Mouse (Mus musculus) MEL (cell line): ENCODE data around the gene Ikbkg. TPM values are rescaled to one million over a fixed set of nuclear protein-coding genes. Genes with fewer than 3 reads are reported as not detected.

Source experiments
- DNase-seq: peaks from one replicate; pipeline ENCODE4 v3.0.0; 2011; ENCODE audit warnings: low read depth, low spot score
- H3K27ac ChIP-seq: 2 replicates; pipeline ENCODE4 v1.5.1; 2012; ENCODE audit warnings: low read depth, mild to moderate bottlenecking, control low read depth, low read length, moderate library complexity; ENCODE audit not compliant: control insufficient read depth
- H3K27me3 ChIP-seq, 2 experiments: fragments of 150-350 bp in 1 of 2; sonication (generic) in 1 of 2; 2 replicates each; pipeline ENCODE4 v1.6.1; 2012; ENCODE audit warnings: low read length in 2 of 2, mild to moderate bottlenecking in 2 of 2, improper control_type of control experiment in 1 of 2, moderate library complexity in 1 of 2; ENCODE audit not compliant: insufficient read depth in 2 of 2, control insufficient read depth in 1 of 2
- H3K36me3 ChIP-seq, 2 experiments: 2 replicates each; pipeline ENCODE4 v1.6.1; 2012 to 2014; ENCODE audit warnings: low read length in 2 of 2, improper control_type of control experiment in 1 of 2, inconsistent platforms in 1 of 2, mild to moderate bottlenecking in 1 of 2; ENCODE audit not compliant: insufficient read depth in 2 of 2, control insufficient read depth in 1 of 2
- H3K4me1 ChIP-seq, 2 experiments: fragments of 150-350 bp in 1 of 2; sonication (generic) in 1 of 2; 2 replicates each; pipeline ENCODE4 v1.6.1; 2012; ENCODE audit warnings: low read length in 2 of 2, improper control_type of control experiment in 1 of 2, mild to moderate bottlenecking in 1 of 2; ENCODE audit not compliant: insufficient read depth in 2 of 2, control insufficient read depth in 1 of 2
- H3K4me3 ChIP-seq, 2 experiments: fragments of 150-350 bp in 1 of 2; sonication (generic) in 1 of 2; 2 replicates each; pipeline ENCODE4 v1.5.1; 2012; ENCODE audit warnings: low read depth in 2 of 2, low read length in 2 of 2, mild to moderate bottlenecking in 2 of 2, moderate library complexity in 2 of 2, control low read depth in 1 of 2, improper control_type of control experiment in 1 of 2; ENCODE audit not compliant: control insufficient read depth in 1 of 2, insufficient read depth in 1 of 2
- H3K79me2 ChIP-seq: 2 replicates; pipeline ENCODE4 v1.6.1; 2012; ENCODE audit warnings: mild to moderate bottlenecking, low read length, moderate library complexity; ENCODE audit not compliant: control insufficient read depth, poor library complexity, insufficient read depth
- H3K9ac ChIP-seq: 2 replicates; pipeline ENCODE4 v1.6.1; 2012; ENCODE audit warnings: low read depth, mild to moderate bottlenecking, control low read depth, low read length, moderate library complexity; ENCODE audit not compliant: control insufficient read depth, poor library complexity, severe bottlenecking
- H3K9me3 ChIP-seq: fragments of 150-350 bp; sonication (generic); replicated peaks from 2 replicates; pipeline ENCODE4 v1.6.1; 2012; ENCODE audit warnings: mild to moderate bottlenecking, low read length, improper control_type of control experiment, moderate library complexity; ENCODE audit not compliant: insufficient read depth
- BHLHE40 ChIP-seq: IDR thresholded peaks from 2 replicates; pipeline ENCODE4 v1.6.1; 2012; ENCODE audit warnings: low read depth, mild to moderate bottlenecking, inconsistent platforms, low read length, improper control_type of control experiment, borderline replicate concordance
- CTCF ChIP-seq, 3 experiments: IDR thresholded peaks in 2 of 3; conservative IDR thresholded peaks in 1 of 3; 2 replicates each; pipeline ENCODE4 v1.5.1; 2011 to 2012; ENCODE audit warnings: low read length in 3 of 3, low read depth in 2 of 3, mild to moderate bottlenecking in 2 of 3, improper control_type of control experiment in 1 of 3, inconsistent platforms in 1 of 3, mixed read lengths in 1 of 3, moderate library complexity in 1 of 3; ENCODE audit not compliant: control insufficient read depth in 1 of 3, insufficient read depth in 1 of 3, poor library complexity in 1 of 3, severe bottlenecking in 1 of 3
- EP300 ChIP-seq, 2 experiments: IDR thresholded peaks; 2 replicates each; pipeline ENCODE4 v1.6.1; 2011; ENCODE audit warnings: improper control_type of control experiment in 2 of 2, low read length in 2 of 2, low read depth in 1 of 2, mild to moderate bottlenecking in 1 of 2
- GATA1 ChIP-seq: IDR thresholded peaks from 2 replicates; pipeline ENCODE4 v1.6.1; 2011; ENCODE audit warnings: low read depth, low read length, improper control_type of control experiment
- HCFC1 ChIP-seq: IDR thresholded peaks from 2 replicates; pipeline ENCODE4 v1.6.1; 2012; ENCODE audit warnings: low read depth, mild to moderate bottlenecking, inconsistent platforms, low read length, improper control_type of control experiment, moderate library complexity
- JUND ChIP-seq: IDR thresholded peaks from 2 replicates; pipeline ENCODE4 v1.6.1; 2011; ENCODE audit warnings: low read depth, mild to moderate bottlenecking, improper control_type of control experiment, low read length
- MXI1 ChIP-seq: IDR thresholded peaks from 2 replicates; pipeline ENCODE4 v1.6.1; 2011; ENCODE audit warnings: mild to moderate bottlenecking, low read depth, low read length, improper control_type of control experiment
- MYC ChIP-seq: IDR thresholded peaks from 2 replicates; pipeline ENCODE4 v1.6.1; 2011; ENCODE audit warnings: low read depth, mild to moderate bottlenecking, low read length, improper control_type of control experiment, moderate library complexity
- NELFE ChIP-seq: IDR thresholded peaks from 2 replicates; pipeline ENCODE4 v1.6.1; 2011; ENCODE audit warnings: low read depth, low read length, improper control_type of control experiment
- POLR2A ChIP-seq, 2 experiments: IDR thresholded peaks; 2 replicates each; pipeline ENCODE4 v1.6.1; 2011 to 2012; ENCODE audit warnings: low read length in 2 of 2, mild to moderate bottlenecking in 2 of 2, control low read depth in 1 of 2, improper control_type of control experiment in 1 of 2, low read depth in 1 of 2, moderate library complexity in 1 of 2; ENCODE audit not compliant: control insufficient read depth in 1 of 2, insufficient read depth in 1 of 2, poor library complexity in 1 of 2
- POLR2AphosphoS2 ChIP-seq: IDR thresholded peaks from 2 replicates; pipeline ENCODE4 v1.6.1; 2011; ENCODE audit warnings: low read length, improper control_type of control experiment
- RAD21 ChIP-seq: IDR thresholded peaks from 2 replicates; pipeline ENCODE4 v1.6.1; 2011; ENCODE audit warnings: mild to moderate bottlenecking, low read depth, low read length, improper control_type of control experiment
- RCOR1 ChIP-seq: IDR thresholded peaks from 2 replicates; pipeline ENCODE4 v1.6.1; 2012; ENCODE audit warnings: low read depth, mild to moderate bottlenecking, inconsistent platforms, low read length, improper control_type of control experiment
- TAL1 ChIP-seq: IDR thresholded peaks from 2 replicates; pipeline ENCODE4 v1.6.1; 2012; ENCODE audit warnings: mild to moderate bottlenecking, inconsistent platforms, low read length, moderate library complexity, mixed read lengths
- TBP ChIP-seq: IDR thresholded peaks from 2 replicates; pipeline ENCODE4 v1.8.0; 2011; ENCODE audit warnings: low read depth, low read length, improper control_type of control experiment
- TCF12 ChIP-seq: IDR thresholded peaks from 2 replicates; pipeline ENCODE4 v1.6.1; 2014; ENCODE audit warnings: low read depth, mild to moderate bottlenecking, inconsistent platforms, low read length, improper control_type of control experiment, moderate library complexity
- polyA plus RNA-seq, 2 experiments: library from polyadenylated mRNA; stranded (reverse) in 1 of 2; unstranded in 1 of 2; fragments of >175 nt in 1 of 2; fragments of >200 nt in 1 of 2; gene quantifications; 2 replicates each; pipeline versions ENCODE4 v1.2.1 to v1.2.4; 2012; ENCODE audit warnings: low replicate concordance in 2 of 2, low read depth in 1 of 2; ENCODE audit not compliant: insufficient read length in 2 of 2, insufficient read depth in 1 of 2, missing spikeins in 1 of 2
- total RNA-seq: library from RNA; depleted of rRNA; stranded (reverse); fragments of 300-350 nt; gene quantifications from 2 replicates; pipeline ENCODE4 v1.2.3, GENCODE M21; 2012; rRNA removed

The Ikbkg gene
- total RNA-seq: 26.6 and 29.1 TPM in 2 replicates
- 10 to 100 TPM in 1 of 2 experiments, not detected in 1; 21.7 TPM for polyA plus RNA-seq

- H3K79me2 ChIP-seq: no peaks in the 10 kb centered on the region; the same call in 1 of the 2 replicates
- peak within 1 kb of the TSS; percentile 83 for H3K27ac ChIP-seq
- no peaks in the 10 kb centered on the region for H3K27me3 ChIP-seq
- peak; percentile 94 for DNase-seq
- peak within 1 kb of the TSS; percentile 79 for H3K9ac ChIP-seq
- H3K4me1 ChIP-seq: peaks cover 0 to 6% of the 10 kb centered on the region in 2 experiments; a peak in 1 of 4 replicates
- no peaks in the 10 kb centered on the region for H3K9me3 ChIP-seq
- peaks cover 0 to 10% of the 10 kb centered on the region in 2 experiments; a peak in 2 of 4 replicates for H3K36me3 ChIP-seq
- TF ChIP-seq JUND (peak; percentile 42; the same call in 1 of the 2 replicates), MYC (no peak), MXI1 (peak; percentile 35; the same call in 1 of the 2 replicates), BHLHE40 (no peak), CTCF (IDR thresholded peaks at IDR 0.05 in 2 of 3, conservative IDR thresholded peaks at IDR 0.05 in 1 of 3; ENCODE audit: control insufficient read depth in 1 of 3, insufficient read depth in 1 of 3, low read depth in 2 of 3, low read length in 3 of 3, poor library complexity in 1 of 3, severe bottlenecking in 1 of 3) (peak in 1 of 3 experiments; percentile 20; a peak in 1 of 6 replicates), TAL1 (peak; percentile 46), RAD21 (peak; percentile 0; the same call in 1 of the 2 replicates), NELFE (peak; percentile 73), POLR2AphosphoS2 (no peak), GATA1 (0 out of 2 replicates have a peak, but pooled peaks have one; percentile 33), TBP (peak; percentile 65; the same call in 1 of the 2 replicates), POLR2A (IDR thresholded peaks at IDR 0.05; ENCODE audit: control insufficient read depth in 1 of 2, insufficient read depth in 1 of 2, low read depth in 1 of 2, low read length in 2 of 2, poor library complexity in 1 of 2) (peak; percentile 44 to 80; a peak in 3 of 4 replicates), TCF12 (peak; percentile 32; the same call in 1 of the 2 replicates), HCFC1 (peak; percentile 73)
- H3K4me3 ChIP-seq: peak within 1 kb of the TSS; percentile 80 to 85
These were observed at the start of gene Ikbkg, which contains the start of gene Fam3a for GRCm38 (mm10) chrX:74392535-74393443. Gene Ikbkg, plus strand, starts transcription at chrX:74393290. Gene Fam3a, minus strand, starts transcription at chrX:74393272.

- Histone ChIP-seq H3K4me1 (peaks cover 0 to 3% of the 10 kb centered on the region in 2 experiments; a peak in 2 of 4 replicates), H3K9me3 (no peaks in the 10 kb centered on the region), H3K27ac (peak overlapping the region; percentile 45), H3K4me3 (peak overlapping the region; percentile 91 to 92), H3K27me3 (no peaks in the 10 kb centered on the region), H3K79me2 (peaks cover 5% of the 10 kb centered on the region; the same call in 1 of the 2 replicates), H3K36me3 (peaks cover 0 to 2% of the 10 kb centered on the region in 2 experiments; a peak in 1 of 4 replicates), H3K9ac (peak overlapping the region; percentile 91)
- peak; percentile 18 for DNase-seq
- TF ChIP-seq RCOR1 (no peak), EP300 (IDR thresholded peaks at IDR 0.05; ENCODE audit: low read depth in 1 of 2, low read length in 2 of 2) (no peak), HCFC1 (no peak)
These were observed 40.2 kb upstream of the Ikbkg start for GRCm38 (mm10) chrX:74352645-74353466.
